ENCODE assay signal across 12 mouse cellular contexts in genomic region chr5:133814436-133814835, GRCm38 (mm10).
A peak's percentile ranks its signal among the peaks of the same experiment; 100 is the strongest.
DNase-seq lines count a peak whose midpoint lies in the region; ATAC-seq lines count a peak whose summit lies in the region.
"Had no signal": no experiment of that assay in that cellular context is flagged by ENCODE, and none has a peak within 500 bp of the region (broad histone marks: within the 10 kb centered on the region; RNA-seq: fewer than 3 reads in every experiment).

No protein-coding gene starts in this region.

- no peak overlapping the region for H3K4me2 ChIP-seq in midbrain, embryonic 11.5 days
- H3K4me2 ChIP-seq: heart, embryonic 15.5 days had no signal

- no peaks in the 10 kb centered on the region; the same call in 1 of the 2 replicates for H3K27me3 ChIP-seq in midbrain, embryonic 11.5 days (ENCODE audit: control insufficient read depth, insufficient read depth, low read length)
- no peaks in the 10 kb centered on the region for H3K27me3 ChIP-seq in midbrain, embryonic 10.5 days (ENCODE audit: low read depth, poor library complexity, severe bottlenecking)
- H3K27me3 ChIP-seq: megakaryocyte, embryonic 14.5 days had no signal

- 44% methylated on average over 6 of the region's 6 CpGs for WGBS in midbrain, embryonic 11.5 days
- WGBS in midbrain, embryonic 10.5 days, result 72% methylated on average over 6 of the region's 6 CpGs

- no peak overlapping the region for H3K27ac ChIP-seq in midbrain, embryonic 11.5 days (ENCODE audit: low read depth, low read length)
- H3K27ac ChIP-seq in midbrain, embryonic 10.5 days (replicated peaks), result no peak overlapping the region
- H3K27ac ChIP-seq: heart, embryonic 15.5 days had no signal

- no peak overlapping the region for H3K9ac ChIP-seq in midbrain, embryonic 11.5 days (ENCODE audit: low read length)
- H3K9ac ChIP-seq: heart, embryonic 15.5 days had no signal

- no peaks in the 10 kb centered on the region for H3K36me3 ChIP-seq in midbrain, embryonic 11.5 days (ENCODE audit: control insufficient read depth, insufficient read depth, low read length)
- H3K36me3 ChIP-seq in midbrain, embryonic 10.5 days, result no peaks in the 10 kb centered on the region
- H3K36me3 ChIP-seq: heart, embryonic 15.5 days had no signal

- 0 out of 2 replicates have a peak, but pooled peaks have one; percentile 16 for ATAC-seq in midbrain, embryonic 11.5 days (ENCODE audit: low FRiP score)
- ATAC-seq in erythroid progenitor cell, adult 5-6 weeks (replicated peaks; ENCODE audit: low FRiP score, poor library complexity, severe bottlenecking), result no peak

- no peaks in the 10 kb centered on the region for H3K9me3 ChIP-seq in midbrain, embryonic 11.5 days (ENCODE audit: control insufficient read depth, low read length)
- no peaks in the 10 kb centered on the region for H3K9me3 ChIP-seq in midbrain, embryonic 10.5 days (replicated peaks)
- H3K9me3 ChIP-seq: heart, embryonic 15.5 days had no signal

- no peak overlapping the region for H3K4me3 ChIP-seq in midbrain, embryonic 11.5 days (ENCODE audit: low read depth, low read length)
- H3K4me3 ChIP-seq in midbrain, embryonic 10.5 days, result no peak overlapping the region
- H3K4me3 ChIP-seq: heart, embryonic 15.5 days had no signal

- no peak for DNase-seq in midbrain, embryonic 11.5 days (ENCODE audit: low spot score, missing footprints)
- DNase-seq in midbrain, embryonic 10.5 days (ENCODE audit: low spot score), result no peak
- DNase-seq in frontal cortex, adult 2 months (ENCODE audit: extremely low spot score in 1 of 2, low spot score in 1 of 2), result peak; percentile 7 to 35
- peak; percentile 11 to 19 for DNase-seq in left cerebral cortex, adult 9 months (ENCODE audit: low spot score in 2 of 2)
- DNase-seq in right cerebral cortex, postnatal 14 days, result peak; percentile 17
- DNase-seq in adrenal gland, adult (ENCODE audit: inconsistent age in 2 of 2, low spot score in 1 of 2), result no peak
- DNase-seq: cerebellum, postnatal 36 days; gastrocnemius, postnatal 10 days; kidney, postnatal 10 days had no signal

- H3K4me1 ChIP-seq in midbrain, embryonic 11.5 days (ENCODE audit: control insufficient read depth, insufficient read depth, low read length), result 0 out of 2 replicates have a peak, but pooled peaks cover 2% of the 10 kb centered on the region
- peaks cover 8% of the 10 kb centered on the region for H3K4me1 ChIP-seq in midbrain, embryonic 10.5 days
- H3K4me1 ChIP-seq: heart, embryonic 15.5 days; megakaryocyte, embryonic 14.5 days had no signal

Comparison
In these comparisons a context has a peak if more than half of its experiments do, and no peak if none do; other contexts are left out.
1. DNase-seq: peak in frontal cortex, adult 2 months (2 of 2), left cerebral cortex, adult 9 months (2 of 2) and right cerebral cortex, postnatal 14 days (single experiment); none in midbrain, embryonic 11.5 days (single experiment), midbrain, embryonic 10.5 days (single experiment) and adrenal gland, adult (0 of 2).